Mouse (Mus musculus): Measurements from ENCODE around the gene Tspan13.

Tspan13 gene

DNA sequence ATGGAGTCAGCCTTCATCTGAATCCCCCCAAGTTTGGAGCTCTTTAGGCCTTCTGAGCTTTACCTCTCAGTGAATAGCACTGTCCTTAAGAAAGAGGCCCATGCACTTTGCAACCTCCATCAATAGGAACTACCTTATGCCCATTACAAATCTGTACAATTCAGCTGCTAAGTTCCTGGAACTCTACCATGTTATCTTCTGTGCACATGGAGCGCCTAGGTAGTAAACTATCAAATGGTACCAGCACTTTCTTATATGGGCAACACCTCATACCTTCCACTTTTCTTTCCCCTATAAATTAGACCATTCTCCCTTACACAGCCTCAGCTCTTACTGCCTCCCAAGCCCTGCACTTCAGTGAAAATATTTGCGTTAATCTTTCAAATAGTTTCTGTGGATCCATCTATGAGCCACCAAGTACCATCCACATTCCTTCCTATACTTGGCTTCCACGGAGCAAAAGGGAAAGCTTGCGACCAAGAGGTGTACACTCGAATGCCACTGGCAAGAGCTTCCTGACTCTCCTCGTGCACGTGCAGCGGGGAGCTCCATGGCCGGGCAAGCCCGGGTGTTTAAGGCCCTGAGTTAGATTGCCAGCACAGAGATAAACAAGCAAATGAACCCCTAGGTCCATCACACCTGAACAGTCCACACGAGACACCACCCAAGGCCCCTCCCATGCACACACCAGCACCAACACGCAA lies 11.5 kb downstream of the Tspan13 start:
- no peak for DNase-seq (ENCODE audit: low spot score)

DNA sequence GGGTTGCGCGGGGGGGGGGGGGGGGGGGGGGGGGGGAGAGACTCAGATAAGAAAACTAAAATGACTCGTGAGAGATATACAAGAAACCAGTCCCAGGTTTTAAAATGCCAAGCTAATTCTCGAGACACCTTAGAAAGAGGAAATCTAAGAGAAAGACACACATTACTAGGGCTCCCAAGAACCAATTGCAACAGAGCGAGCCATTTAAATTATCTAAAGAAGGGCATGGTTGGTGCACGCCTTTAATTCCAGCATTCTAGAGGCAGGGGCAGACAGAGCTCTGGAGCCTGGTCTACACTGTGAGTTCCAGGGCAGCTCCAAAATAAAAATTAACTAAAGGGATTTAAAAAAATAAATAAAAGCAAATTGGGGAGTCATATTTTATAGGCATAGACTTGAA lies 12.6 kb downstream of the Tspan13 start:
- DNase-seq (ENCODE audit: low spot score), result no peak

DNA sequence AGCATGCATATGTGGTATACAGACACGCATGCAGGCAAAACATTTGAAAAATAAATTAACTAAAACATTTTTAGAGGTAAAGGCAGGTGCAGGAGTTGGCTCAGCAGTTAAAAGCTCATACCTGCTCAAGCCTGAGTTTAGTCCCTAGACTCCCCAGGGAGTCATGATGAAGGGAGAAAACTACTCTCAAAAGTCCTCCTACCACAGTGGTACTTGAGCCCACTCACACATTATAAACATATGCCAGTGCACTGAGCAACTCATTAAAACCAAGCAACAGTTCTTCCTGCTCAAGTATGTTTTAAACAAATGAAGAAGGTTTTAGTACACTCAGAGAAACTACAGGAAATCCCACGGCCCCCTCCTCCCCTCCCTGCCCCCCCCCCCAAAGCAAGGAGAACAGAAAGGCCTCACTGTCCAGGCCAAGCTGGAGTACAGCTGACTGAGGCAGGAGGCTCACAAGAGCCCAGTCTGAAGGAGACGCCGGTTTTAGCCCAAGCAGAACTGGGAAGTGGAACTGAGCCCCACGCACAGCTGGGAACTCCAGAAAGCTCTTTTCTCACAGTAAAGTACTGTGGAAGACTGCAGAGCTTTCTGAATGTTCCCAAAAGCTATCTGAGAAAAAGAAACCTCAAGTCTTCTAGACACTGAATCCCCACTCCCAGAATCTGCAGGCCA lies 13.2 kb downstream of the Tspan13 start:
- no peak for DNase-seq (ENCODE audit: low spot score)

DNA sequence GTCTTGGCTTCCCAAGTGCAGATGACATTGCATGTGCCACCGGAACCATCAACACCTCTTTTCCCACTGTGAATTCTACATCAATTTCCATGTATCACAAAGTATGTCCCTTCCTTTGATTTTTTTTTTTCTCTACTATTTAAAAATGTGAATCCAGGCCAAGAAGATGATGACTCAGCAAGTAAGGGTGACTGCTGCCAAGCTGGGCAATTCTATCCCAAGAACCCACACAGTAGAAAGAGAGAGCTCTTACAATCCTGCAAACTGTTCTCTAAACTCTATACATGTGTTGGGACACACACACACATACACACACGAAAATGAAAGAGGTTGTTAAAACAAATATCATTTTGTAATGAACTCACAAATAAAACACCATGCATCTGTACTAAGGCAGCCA lies 15.1 kb downstream of the Tspan13 start:
- no peak for DNase-seq (ENCODE audit: low spot score)

DNA sequence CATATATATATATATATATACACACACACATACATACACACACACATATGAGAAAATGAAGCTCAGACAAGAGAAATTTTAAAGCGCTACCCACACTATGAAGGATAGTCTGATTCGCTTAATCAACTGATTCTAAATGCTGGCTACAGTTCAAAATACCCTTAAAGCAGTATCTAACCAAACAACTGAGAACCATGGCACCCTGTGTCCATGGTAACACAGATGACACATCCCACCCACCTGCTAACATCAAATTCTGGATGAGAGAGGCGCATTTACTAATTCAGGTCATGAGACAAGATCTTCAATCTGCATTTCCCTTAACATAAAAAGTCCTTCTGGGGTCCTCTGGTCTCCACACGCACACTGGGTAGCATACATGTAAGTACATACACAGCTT lies 16.2 kb downstream of the Tspan13 start:
- no peak for DNase-seq (ENCODE audit: low spot score)

DNA sequence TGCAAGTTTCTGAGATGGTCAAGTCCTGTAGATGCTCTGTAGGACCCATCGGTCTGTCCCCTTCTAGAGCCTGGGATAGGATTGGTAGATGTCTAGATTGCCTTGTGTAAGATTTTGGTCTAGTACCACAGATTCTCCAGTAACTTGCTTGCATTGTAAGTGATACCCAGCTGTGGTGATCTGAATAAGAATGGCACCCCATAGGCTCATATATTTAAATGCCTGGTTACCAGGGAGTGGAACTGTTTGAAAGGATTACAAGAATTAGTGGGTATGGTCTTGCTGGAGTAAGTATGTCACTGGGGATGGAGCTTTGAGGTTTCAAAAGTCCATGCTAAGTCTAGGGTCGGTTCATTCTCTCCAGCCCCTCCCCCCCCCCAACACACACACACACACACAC lies 21.6 kb downstream of the Tspan13 start:
- DNase-seq (ENCODE audit: low spot score), result no peak

DNA sequence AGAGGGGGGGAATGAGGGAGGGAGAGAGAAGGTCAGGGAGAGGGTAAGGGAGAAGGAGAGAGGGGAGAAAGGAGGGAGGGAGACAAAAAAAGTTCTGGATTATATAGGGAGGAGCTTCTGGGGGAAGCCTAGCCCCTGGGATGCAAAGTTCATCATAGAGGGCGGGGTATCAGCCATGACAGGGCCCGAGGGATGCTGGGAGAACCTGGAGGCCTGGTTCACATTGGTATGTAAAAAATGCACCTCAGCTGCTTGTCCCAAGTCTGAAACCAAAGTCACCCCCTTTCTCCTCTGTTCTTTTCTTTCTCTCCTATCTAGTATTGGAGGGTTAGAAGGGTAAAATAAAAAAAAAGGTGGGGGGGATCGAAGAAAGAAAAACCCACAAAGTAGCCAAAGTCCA lies 22.2 kb downstream of the Tspan13 start:
- DNase-seq (ENCODE audit: low spot score), result no peak

DNA sequence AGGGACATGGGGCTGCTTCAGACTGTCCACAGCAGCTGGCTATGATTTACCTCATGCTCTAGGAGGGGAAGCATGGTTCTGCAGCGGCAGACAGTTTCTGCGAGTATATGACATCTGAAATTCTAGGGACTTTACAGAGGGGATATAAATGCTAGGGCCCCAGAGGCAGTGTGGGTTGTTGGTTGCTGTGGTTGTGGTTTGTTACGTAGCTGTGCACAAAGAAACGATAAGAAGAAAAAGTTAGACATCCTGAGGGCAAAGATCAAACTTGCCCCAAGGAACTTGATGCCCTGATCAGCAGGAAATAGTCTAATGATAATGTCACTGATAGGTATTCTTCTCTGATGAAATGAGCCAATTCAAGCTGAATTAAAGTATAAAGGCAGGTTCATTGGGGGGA lies 22.7 kb downstream of the Tspan13 start:
- DNase-seq (ENCODE audit: low spot score), result no peak

DNA sequence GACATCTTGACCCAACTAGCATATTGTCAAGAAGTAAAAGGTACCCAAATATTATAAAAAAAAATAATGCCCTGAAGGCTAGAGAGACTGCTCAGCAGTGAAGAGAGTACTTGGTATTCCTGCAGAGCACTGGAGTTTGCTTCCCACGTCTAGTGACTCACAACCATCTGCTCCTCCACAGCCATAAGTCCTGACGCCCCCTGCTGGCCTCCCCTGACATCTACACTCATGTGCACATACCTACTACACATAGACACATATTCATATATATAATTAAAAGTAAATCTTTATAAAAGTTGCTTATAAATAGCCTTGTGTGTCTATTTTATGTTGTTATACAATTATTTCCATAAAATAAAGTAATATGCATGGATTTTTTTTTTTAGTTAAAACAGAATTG lies 24.5 kb downstream of the Tspan13 start:
- no peak for DNase-seq (ENCODE audit: low spot score)

DNA sequence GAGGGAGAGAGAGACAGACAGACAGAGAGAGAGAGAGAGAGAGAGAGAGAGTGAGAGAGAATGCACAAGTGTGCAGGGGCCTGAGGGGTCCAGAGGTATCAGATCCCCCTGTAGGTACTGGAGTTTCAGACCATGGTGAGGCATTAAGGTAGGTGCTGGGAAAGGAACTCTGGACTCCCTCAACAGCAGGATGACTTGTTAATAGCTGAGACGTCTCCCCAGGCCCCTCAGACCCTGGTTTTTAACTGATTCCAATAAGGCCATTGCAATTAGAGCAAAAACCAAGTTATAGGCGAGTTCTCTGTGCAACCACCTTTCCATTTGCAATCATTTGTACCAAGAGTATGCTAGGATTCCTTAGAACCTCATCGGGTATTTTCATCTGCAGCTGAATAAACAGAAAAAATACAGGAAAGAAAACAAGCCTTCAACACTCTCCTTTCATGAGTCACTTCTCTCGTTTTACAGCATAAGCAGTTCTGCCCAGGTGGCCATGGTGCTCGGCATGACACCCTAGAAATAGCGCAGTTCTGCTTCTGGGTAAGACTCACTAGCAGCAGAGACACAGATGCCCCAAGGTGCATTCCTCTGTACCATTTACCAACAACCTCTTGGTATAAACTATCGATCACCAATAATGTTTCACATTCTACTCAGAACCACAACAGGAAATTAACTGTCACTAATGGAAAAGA lies 28.9 kb downstream of the Tspan13 start:
- no peak for DNase-seq (ENCODE audit: low spot score)

DNA sequence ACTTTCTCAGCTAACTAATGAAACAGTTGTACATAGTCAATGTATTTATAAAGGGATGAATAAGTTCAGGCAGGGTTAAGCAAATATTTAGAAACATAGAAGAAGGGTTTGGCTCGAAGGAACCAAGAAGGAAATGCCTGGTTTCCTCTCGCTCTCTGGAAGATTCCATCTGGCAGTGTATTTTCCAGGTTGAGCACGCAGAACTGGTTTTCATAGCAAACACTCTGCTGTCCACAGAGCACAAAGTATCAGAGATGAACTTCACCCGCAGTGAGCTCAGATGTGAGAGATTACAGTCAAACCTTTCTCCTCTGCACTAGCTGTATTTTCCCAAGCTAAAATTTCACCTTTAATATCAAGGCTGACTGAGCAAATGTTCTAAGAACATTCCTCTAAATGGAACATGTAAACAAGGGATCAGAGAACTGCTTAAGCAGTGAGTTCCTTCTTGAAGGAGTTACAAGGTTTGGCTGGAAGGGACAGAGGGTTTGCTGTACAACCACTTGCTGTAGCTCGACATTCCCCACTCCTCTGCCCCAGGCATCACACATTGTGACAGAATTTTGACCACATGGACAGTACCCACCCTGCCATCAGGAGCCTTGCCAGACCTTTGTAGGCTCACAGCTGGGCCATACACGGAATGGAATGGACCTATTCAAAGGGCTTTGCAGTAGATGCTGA lies 33.8 kb downstream of the Tspan13 start:
- no peak for DNase-seq (ENCODE audit: low spot score)

DNA sequence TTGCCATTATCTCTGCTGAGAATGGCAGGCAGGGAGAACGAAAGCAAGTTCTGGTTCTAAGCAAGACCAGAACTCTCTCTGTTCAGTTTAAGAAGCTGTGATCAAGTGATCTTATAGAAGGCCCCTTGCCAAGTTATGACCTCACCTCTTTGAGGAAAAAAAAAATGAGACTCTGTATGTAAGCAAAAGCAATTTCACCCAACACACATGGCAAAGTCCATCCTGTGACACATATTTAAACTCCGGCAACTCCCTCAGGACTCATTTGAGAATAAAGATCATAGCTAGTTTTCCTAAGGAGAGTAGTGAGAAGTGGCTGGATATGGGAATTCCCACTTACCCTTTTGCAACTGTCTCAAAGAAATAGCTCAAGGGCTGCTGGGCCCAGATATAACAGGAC lies 34.7 kb downstream of the Tspan13 start:
- DNase-seq (ENCODE audit: low spot score), result no peak

DNA sequence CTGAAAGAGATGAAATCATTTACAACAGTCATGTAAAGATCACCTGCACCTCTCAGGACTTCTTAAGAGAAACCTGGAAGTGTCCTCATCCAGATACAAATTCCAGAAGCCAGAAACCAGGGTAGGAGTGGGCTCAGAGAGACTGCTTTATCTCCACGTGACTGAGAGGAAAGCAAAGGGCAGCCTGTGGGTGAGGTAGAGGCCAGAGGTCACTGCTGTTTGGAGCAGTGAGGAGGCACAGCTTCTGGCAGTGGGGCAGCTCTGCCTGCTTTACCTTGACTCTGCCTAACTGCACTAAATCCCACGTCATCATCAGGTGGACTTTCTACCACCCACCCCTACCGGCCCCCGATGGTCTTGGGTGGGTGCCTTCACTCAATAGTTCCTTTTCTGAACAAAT lies 37.6 kb downstream of the Tspan13 start:
- DNase-seq (ENCODE audit: low spot score), result no peak

DNA sequence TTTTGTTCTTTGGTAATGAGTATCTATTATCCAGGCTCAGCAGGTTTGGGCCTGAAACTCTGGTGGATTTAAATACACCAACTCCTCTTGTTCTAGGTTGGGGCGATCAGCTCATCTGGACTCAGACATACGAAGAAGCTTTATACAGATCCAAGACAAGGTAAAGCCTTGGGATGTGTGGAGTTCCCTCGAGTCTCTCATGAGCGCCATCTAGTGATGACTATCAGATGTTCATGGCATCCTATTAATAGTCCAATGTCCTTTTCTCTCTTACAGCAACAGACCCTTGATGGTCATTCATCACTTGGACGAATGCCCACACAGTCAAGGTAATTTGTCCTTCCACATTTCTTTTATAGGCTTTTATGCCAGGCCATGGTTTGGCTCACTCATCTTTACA lies 46.5 kb downstream of the Tspan13 start:
- no peak for DNase-seq (ENCODE audit: low spot score)

DNA sequence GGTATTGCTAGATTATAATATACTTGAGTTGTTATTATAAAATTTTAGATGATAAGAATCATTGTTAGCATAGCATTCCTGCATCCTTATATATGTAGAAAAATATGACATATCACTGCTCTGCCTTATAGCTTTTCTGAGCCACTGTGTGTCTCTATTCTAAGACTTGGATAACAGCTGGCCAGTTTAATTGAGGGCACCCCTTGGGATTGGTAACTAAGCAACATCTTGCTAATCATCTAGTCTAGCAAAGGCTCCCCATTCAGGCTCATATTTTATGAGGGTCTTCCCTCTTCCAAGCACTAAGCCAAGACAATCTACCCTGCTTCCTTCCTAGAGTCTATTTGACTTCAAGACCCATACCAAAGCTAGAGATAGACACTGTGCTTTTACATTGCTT lies 48.2 kb downstream of the Tspan13 start:
- DNase-seq (ENCODE audit: low spot score), result no peak

DNA sequence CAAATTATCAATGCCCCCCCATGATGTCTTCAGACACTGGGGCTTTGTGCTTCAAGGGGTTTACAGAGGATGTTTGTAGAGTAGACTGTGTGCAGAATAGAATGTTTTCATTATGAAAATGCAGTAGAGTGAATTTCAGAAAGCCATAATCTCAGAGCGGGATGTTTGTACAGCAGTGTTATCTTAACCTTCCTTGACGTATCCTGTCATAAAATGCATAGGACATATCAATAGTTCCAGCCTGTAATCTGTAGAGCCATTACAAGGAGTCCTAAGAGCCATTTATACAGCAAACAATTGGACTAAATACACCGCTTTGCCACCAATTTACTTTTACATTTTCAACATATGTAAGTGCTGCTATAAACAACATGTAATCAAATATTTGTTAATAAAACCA lies 48.7 kb downstream of the Tspan13 start:
- no peak for DNase-seq (ENCODE audit: low spot score)

DNA sequence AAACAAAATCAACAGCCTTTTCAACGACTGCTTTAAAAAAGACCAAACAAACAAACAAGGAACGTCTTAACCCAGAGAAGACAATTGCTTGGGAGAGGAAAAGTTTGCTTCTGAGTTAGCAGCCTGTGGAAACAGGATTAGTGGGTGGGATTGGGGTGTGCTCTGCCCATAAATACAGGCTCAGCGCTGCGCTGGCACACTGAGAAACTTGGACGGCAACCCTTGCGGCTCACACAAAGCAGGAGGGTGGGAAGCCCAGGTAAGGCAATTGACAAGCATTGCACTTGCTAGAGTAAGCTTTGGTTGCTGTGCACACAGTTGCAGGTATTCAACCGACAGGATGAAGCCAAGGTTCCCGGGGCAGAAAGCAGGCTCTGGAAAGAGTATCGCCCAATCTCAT lies 49.6 kb downstream of the Tspan13 start, which contains the start of gene Agr2:
TSS of gene Agr2 (plus strand) at position 197 of the 400 bp plus-strand sequence.
- no peak for DNase-seq (ENCODE audit: low spot score)

DNA sequence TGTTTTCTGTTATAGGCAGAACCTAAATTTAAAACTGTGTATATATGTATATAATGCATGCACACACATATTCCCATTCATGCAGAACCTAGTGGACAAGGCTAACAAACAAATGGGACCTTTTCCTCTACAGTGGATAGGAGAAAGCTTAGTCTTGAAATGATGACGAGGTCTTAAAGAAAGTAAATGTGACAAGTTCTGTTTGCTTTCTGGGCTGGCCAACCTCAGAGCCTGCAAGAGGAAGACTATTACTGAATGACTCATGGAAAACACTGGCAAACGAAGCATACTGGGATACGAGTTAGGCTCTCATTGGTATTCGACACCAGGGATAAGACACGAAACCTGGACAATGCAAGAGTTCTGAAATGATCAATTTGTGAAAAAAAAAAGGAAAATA lies 57.6 kb downstream of the Tspan13 start:
- no peak for DNase-seq (ENCODE audit: low spot score)

DNA sequence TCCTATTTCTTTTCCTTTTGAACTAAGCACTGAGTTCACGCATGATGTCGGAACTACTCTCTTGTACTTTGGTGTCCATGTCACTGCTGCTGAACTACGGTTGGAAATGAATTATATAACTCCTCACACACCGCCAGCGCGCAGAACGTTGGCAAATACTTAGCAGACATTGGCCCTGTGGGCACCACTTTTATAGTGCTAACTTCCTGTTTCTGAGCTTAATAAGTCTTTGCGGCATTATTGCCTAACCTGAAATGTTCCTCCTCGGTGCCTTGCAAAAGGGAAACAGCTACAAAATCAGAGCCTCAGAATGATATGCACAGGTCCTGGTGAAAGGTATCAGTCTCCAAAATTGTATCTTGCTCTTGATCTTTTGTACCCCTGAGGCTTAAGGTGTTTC lies 58.8 kb downstream of the Tspan13 start:
- no peak for DNase-seq (ENCODE audit: low spot score)

DNA sequence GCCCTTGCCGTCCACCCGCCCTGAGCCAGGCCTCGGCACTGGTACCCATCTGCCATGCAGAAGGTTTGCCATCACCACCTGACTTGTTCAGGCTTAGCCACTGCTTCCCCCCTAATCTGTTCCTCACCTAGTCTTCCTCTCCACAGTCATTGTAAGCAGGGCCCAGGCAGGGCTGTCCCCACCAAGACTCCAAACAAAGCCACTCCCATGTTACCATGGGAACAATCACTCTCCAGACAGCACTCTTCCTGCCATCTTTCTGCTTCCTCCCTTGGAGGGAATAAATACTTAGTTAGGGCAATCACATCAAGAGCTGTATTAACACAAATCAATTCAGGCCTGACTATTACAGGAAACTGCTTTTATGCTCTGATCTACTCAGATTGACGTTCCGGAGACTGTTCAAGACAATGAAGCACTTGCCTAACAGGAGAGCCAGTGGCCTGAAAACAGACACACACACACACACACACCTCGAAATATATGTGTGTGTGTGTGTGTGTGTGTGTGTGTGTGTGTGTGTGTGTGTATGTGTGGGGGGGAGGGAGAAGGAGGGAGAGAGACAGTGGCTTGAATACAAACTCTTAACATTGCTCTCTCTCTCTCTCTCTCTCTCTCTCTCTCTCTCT lies 60.5 kb downstream of the Tspan13 start:
- no peak for DNase-seq (ENCODE audit: low spot score)

DNA sequence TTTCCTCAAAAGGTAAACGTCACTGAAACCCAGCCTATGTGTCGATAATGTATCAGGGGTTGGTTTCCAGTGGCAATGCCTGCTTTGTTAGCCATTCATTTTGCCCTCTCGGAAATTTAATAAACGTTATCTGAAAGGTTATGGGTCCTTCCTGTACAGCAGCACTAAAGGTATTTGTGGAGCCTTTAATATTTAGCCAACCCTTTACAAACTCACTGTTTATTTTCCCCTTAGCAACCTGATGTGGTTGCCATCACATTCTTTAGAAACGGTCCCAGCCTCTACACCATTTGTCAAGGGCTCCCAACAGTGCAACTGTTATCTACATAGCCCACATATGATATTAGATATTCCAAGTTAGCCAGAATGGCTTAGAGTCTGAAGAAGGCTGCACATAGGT lies 62.7 kb downstream of the Tspan13 start:
- DNase-seq (ENCODE audit: low spot score), result no peak

DNA sequence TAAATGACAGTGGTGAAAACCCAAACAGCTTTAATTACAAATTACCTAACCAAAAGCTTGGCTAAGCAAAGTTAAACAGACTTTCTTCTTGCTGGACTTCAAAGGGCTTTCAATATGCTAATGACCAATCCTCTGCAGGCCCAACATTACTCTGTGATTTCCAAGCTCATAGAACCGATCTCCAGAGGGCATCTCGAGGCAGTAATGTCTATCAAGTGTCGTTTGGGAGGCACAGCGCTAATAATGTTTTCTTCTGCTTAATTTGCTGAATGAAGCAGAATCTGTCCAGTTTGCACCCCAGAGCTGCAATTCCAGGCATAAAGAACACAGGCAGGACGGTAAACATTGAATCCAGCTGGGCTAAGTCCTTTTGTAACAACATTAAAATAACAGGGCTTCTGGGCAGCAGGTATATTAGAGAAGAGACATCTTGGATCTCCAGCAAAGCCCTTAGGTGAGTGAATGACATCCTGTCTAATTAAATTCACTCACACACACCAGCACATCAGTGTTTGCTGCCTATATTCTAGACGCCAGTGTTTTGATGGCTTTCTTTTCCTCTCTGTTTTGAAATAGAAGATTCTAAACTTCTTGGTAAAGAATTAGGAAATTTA lies 64.6 kb downstream of the Tspan13 start:
- DNase-seq (ENCODE audit: low spot score), result no peak
